Mouse (Mus musculus) c-Kit-positive CD71-negative TER-119-negative erythroid progenitor cells, embryonic 14.5 days (primary cell): Measurements from ENCODE around the gene Fbxl16.

Experiments
- DNase-seq: peaks from one replicate; pipeline ENCODE4 v3.0.0-alpha.2; 2013; ENCODE audit warnings: low read depth

The Fbxl16 gene

DNA sequence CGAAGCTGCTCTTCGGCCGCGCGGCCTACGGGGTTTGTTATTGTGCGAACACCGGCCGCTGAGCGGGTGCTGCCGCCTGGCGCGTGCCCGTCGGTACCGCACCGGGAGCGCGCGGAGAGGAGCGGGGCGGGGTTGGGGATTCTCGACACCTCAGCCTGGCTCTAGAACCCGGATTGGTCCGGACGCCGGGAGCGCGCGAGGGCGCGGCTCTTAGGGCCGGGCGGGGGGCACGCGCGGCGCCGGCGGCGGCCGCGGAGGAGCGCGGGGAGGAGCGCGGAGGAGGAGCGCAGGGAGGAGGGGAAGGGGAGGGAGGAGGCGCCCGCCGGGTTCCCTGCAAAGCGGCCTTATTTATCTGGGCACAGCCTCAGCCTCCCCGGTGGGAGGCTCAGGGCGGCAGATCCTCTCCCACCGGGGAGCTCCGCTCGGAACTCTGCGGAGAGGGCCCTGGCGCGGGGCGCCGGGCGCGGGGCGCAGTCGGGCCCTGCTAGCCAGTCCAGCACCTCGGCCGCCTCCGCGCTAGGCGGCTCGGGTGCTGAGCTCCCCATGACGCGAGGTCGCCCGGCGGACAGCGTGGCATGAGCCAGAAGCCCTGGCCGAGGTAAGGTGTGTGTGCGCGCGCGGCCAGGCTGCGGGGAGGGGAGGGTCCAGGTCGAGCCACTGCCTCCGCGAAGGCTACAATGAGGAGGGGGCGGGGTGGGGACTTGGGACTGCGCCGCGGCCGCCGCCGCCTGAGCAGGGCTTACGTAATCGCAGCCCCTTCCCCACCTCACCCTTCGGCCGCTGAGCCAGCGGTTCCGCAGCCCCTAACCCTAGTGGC is at the start of gene Fbxl16:
Gene Fbxl16, plus strand, starts transcription at position 297 of the 817 bp plus-strand sequence.
- DNase-seq: no peak

- DNase-seq: no peak
Measured at GRCm38 (mm10) chr17:25760148-25760547, 48.7 kb upstream of the Fbxl16 start.

GRCm38 (mm10) chr17:25761561-25761970 is 47.3 kb upstream of the Fbxl16 start:
- no peak for DNase-seq

- no peak for DNase-seq
Measured at GRCm38 (mm10) chr17:25762591-25762990, 46.3 kb upstream of the Fbxl16 start.

DNA sequence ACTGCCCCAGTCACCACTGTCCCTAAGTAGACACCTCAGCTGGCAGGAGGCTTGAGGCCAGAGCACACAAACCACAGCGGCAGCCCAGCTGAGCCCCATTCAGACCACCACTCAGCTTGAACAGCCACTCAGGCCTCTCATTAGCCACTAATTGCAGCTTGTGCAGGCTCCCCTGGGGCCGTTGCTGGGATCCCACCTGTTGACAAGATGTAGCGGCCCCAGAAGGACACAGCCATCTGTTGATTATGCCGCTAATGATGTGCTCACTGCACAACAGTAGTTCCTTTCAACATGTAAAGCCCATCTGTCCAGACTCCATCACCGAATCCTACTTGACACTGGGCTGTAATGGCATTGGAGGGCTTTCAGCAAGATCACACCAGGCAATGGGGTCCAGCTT is 43.0 kb upstream of the Fbxl16 start:
- no peak for DNase-seq

GRCm38 (mm10) chr17:25769331-25769730 is 39.6 kb upstream of the Fbxl16 start:
- DNase-seq: no peak

- DNase-seq: peak; percentile 98
Measured at GRCm38 (mm10) chr17:25773549-25774120, 35.2 kb upstream of the Fbxl16 start, which contains the start of gene Narfl. Gene Narfl, plus strand, starts transcription at chr17:25773776.

- no peak for DNase-seq
Measured at GRCm38 (mm10) chr17:25775318-25776062, 33.4 kb upstream of the Fbxl16 start.

DNA sequence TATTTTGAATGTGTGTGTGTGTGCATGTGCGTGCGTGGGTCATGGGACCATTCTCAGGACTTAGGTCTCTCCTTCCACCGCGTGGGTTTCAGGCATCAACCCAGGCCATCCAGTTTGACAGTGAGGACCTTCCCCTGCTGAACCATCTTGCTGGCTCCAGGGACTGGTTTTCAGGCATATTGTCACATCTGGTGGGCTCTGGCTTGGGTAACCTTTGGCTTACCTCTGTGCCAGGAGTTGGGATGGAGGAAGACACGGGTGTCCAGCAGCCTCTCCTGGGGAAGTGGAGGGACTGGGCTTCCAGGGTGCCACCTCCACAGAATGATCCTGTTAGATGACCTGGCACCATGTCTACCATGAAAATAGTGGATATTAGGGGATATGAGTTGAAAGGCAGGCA is 30.9 kb upstream of the Fbxl16 start:
- no peak for DNase-seq

DNA sequence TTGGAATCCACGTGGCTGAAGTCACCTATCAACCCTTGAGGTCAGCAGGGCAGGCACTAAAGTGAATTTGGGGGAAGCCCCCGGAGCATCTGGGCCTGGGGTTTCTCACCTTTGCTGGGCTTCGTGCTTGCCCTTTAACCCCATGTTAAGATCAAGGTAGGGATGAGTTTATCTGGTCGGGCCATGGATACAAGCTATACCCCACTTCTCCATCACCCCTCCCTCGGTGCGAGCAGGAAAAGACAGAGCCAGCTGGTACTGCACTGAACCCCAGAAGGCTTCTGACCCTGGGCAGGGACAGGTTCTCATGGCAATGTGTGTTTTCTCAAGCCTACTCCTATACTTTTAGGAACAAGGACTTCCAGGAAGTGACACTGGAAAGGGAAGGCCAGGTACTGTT is 27.5 kb upstream of the Fbxl16 start:
- DNase-seq: no peak

DNA sequence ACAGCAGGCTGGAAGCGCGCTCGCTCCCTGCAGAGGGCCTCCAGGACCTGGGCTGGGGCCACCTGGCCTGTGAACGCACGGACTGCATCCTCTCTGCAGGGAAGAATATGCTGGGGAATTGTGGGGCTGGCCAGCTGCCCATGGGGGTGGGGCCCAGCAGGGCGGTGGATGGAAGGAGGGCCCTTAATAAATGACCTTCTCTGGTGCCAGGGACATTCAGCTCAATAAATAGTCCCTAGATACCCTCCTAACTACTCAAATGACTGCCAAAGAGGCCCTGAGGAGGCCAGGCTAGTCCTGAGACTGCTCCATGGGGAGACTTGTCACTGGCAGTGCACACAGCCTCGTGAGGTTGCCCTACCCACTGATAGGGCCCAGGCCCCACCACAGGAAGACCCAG is 25.8 kb upstream of the Fbxl16 start:
- no peak for DNase-seq

GRCm38 (mm10) chr17:25783861-25784574 is 24.9 kb upstream of the Fbxl16 start:
- DNase-seq: no peak

DNA sequence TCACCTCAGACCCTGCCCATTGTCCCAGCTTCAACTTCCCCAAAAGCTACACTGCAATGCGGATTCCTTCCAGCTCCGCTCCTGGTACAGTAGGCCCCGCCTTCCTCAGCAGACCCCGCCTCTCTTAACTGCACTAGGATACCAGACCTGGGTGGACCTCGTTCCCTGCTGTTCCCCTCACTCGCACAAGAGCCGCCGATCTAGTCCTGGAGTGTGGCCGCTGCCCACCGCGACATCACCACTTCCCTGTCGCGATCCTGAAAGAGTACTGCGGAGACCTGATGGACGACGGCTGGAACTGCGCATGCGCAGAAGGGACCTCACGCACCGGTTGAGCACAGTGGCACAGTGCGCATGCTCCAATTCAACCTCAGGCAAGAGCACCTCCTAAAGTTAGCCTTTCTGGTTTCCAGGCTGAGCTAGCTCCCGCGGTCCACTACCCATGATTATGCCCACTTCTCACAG is 23.6 kb upstream of the Fbxl16 start, which contains the start of gene Haghl:
Gene Haghl, minus strand, starts transcription at position 393 of the 465 bp plus-strand sequence.
- DNase-seq: peak; percentile 97

DNA sequence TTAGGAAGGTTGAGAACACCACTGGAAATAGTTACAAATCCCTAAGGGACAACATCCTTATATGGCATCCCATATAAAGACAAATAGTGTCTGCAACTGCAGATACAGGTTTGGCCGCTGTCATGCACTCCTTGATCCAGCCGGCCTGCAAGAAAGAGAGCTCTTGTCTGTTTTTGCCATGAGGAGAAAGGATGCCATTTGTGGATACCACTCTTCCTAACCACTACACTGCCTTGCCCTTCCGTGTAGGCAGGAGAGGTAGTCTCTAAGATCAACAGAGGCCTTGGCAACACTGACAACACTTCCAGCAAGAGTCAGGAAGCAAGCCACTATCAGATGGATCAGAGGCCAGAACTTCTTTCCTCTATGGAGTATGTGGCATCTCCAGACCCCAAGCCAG is 22.6 kb upstream of the Fbxl16 start, which contains the start of gene Ccdc78:
Gene Ccdc78, plus strand, starts transcription at position 301 of the 400 bp plus-strand sequence.
- no peak for DNase-seq

DNA sequence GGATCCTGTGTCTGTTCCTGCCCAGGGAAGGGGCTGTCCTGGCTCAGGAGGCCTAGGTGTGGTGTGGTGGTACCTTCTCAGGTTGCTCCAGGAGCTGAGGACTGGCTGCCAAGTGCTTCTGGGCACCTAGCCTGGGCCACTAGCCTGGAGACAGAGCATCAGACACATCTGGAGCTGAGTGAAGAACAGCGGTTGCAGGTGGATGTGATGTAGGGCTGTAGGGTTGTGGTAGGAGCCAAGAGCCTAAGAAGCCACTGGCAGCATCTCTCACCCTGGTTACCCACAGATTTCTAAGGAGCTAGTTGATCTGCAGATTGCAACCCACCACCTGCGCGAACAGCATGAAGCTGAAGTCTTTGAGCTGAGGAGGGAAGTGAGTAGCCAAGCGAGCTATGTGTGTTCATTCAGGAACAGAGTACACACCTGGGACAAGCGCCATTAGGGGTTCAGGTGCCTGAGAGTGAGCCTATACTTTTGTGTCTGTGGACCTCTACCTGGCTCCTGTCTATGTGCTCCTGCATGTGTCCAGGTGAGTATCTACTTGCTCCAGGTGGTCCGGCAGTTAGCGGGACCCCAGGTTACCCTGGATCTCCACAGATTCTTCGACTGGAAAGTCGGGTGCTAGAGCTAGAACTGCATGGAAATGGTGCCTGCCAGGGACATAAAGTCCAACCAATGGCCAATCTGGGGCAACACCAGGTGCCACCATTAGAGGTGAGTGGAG is 21.9 kb upstream of the Fbxl16 start:
- no peak for DNase-seq

DNA sequence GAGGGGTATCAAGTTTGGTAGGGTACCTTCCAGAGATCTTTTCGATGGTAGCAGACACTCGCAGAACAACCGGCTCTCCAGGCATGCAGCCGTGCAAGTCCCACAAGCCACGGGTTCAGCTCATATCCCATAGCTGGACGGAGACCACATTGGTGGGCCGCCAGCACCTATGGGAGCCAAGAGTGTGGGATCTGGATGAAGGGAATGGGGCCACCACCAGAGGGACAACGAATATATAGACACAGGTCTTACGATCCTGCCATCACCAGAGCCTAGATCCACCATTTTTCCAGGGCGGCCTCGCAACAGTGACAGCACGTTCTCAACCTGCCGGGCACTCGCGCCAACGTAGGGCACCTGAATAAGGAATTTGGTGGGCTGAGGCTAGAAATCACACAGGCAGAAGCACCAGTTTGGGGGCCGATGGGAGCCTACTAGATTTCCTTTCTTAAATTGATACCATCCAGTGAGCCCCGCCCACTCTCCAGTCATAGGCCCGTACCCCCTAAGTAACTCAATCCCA is 17.5 kb upstream of the Fbxl16 start:
- no peak for DNase-seq

GRCm38 (mm10) chr17:25791843-25792527 is 16.9 kb upstream of the Fbxl16 start:
- DNase-seq: peak; percentile 86

DNA sequence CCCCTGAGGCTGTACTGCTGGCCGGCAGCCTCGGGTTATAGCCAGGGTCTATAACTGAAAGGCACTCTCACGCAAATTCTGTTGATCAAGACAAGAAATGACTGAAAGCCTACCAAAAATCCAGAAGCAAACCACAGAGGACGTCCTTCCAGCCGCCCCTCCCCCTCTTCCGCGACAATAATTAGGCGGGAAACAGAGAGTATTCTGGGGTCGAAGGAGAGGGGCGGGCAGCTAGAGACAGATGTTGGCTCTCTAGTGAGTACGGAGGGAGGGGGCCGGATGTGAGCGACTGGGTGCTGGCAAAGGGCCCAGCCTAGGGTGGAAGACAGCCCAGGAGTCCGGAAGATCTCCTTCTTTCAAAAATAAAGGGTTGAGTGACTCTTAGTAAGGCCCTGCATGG is 16.3 kb upstream of the Fbxl16 start, which contains the start of gene Fam173a:
Gene Fam173a, minus strand, starts transcription at position 287 of the 400 bp plus-strand sequence.
- peak; percentile 58 for DNase-seq

GRCm38 (mm10) chr17:25794197-25794596 is 14.7 kb upstream of the Fbxl16 start:
- no peak for DNase-seq

DNA sequence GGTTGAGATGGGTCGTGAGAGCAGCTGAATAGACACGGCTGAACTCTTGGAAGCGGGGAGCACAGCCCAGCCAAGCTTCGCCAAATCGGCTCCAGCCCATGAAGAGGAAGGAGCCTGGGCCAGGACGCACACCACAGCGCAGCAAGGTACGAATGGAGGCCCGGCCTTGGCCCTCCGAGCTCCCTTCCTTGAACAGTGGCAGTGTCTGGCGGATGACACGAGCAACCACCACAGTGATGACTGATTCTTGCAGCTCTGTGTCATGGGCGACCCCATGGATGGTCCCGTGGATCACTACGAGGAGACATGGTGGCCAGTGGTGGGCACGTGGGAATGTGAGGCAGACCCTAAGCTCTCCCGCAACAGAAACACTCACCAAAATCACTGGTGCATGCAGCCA is 13.9 kb upstream of the Fbxl16 start:
- no peak for DNase-seq
